Mouse (Mus musculus) CH12.LX (cell line): ENCODE measurements around the gene Olfr418.
"Not testable (repeated sequence)": the region's sequence is repeated elsewhere in the genome, so short reads cannot be mapped to it uniquely, and the experiment has no call there.

ENCODE experiments used
- BHLHE40 ChIP-seq: IDR thresholded peaks from 2 replicates; pipeline ENCODE4 v1.6.1; 2011; ENCODE audit warnings: mild to moderate bottlenecking, low read depth, low read length, improper control_type of control experiment
- CHD2 ChIP-seq: IDR thresholded peaks from 2 replicates; pipeline ENCODE4 v1.6.1; 2011; ENCODE audit warnings: low read length, improper control_type of control experiment
- CTCF ChIP-seq, 2 experiments: IDR thresholded peaks in 1 of 2; conservative IDR thresholded peaks in 1 of 2; 2 replicates each; pipeline ENCODE4 v1.5.1; 2011 to 2012; ENCODE audit warnings: low read depth in 2 of 2, low read length in 2 of 2, improper control_type of control experiment in 1 of 2, inconsistent platforms in 1 of 2, mild to moderate bottlenecking in 1 of 2, moderate library complexity in 1 of 2
- MAX ChIP-seq: IDR thresholded peaks from 2 replicates; pipeline ENCODE4 v1.6.1; 2011; ENCODE audit warnings: low read length, improper control_type of control experiment
- POLR2A ChIP-seq: IDR thresholded peaks from 2 replicates; pipeline ENCODE4 v1.6.1; 2011; ENCODE audit warnings: low read depth, mild to moderate bottlenecking, improper control_type of control experiment, low read length
- RCOR1 ChIP-seq: conservative IDR thresholded peaks from 2 replicates; pipeline ENCODE4 v1.6.1; 2012; ENCODE audit warnings: low read depth, mild to moderate bottlenecking, inconsistent platforms, low read length, improper control_type of control experiment
- USF1 ChIP-seq: IDR thresholded peaks from 2 replicates; pipeline ENCODE4 v1.6.1; 2014; ENCODE audit warnings: low read depth, mild to moderate bottlenecking, inconsistent platforms, low read length, improper control_type of control experiment
- ZKSCAN1 ChIP-seq: IDR thresholded peaks from 2 replicates; pipeline ENCODE4 v1.6.1; 2012; ENCODE audit warnings: low read depth, inconsistent platforms, low read length, improper control_type of control experiment, borderline replicate concordance
- ZMIZ1 ChIP-seq: IDR thresholded peaks from 2 replicates; pipeline ENCODE4 v1.6.1; 2012; ENCODE audit warnings: low read depth, mild to moderate bottlenecking, inconsistent platforms, low read length, improper control_type of control experiment

- TF ChIP-seq USF1; MAX; POLR2A; RCOR1; BHLHE40; CTCF (conservative IDR thresholded peaks at IDR 0.05 in 1 of 2, IDR thresholded peaks at IDR 0.05 in 1 of 2; ENCODE audit: low read depth in 2 of 2, low read length in 2 of 2); ZMIZ1; ZKSCAN1; CHD2: not testable (repeated sequence)
Measured at GRCm38 (mm10) chr1:173237004-173237403, 28.8 kb upstream of the Olfr418 start.
